Comparison of ENCODE assay signal across 8 mouse cellular contexts in the genomic region with DNA sequence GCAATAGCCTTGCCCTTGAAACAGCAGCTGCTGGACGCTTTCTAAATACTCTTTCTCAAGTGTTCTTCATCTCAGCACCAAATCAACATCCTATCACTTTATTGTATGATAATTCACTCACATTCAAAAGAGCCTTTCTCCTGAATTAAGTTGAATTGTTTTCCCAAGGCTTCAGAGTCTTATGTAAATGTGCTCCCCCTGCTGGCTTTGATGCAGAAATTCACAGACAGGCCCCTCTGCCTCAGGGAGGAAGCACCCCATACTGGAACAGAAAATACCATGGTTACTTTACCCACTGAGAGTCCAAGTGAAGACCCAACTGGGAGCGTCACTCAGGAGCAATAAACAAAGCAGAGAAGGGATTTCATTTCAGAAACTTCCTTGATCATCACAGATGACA. TPM values are rescaled to one million over a fixed set of nuclear protein-coding genes. Genes with fewer than 3 reads are reported as not detected.
DNase-seq lines count a peak whose midpoint lies in the region; ATAC-seq and TF ChIP-seq lines count a peak whose summit lies in the region.

No protein-coding gene starts in this region.

- H3K36me3 ChIP-seq in forebrain, embryonic 13.5 days (ENCODE audit: poor library complexity, severe bottlenecking) = peaks cover 83% of the 10 kb centered on the region
- H3K36me3 ChIP-seq in forebrain, embryonic 11.5 days (ENCODE audit: control insufficient read depth, insufficient read depth, low read length) = peaks cover 3% of the 10 kb centered on the region; the same call in 1 of the 2 replicates

- no peaks in the 10 kb centered on the region for H3K4me1 ChIP-seq in forebrain, embryonic 13.5 days
- H3K4me1 ChIP-seq in forebrain, embryonic 11.5 days (replicated peaks; ENCODE audit: control insufficient read depth, insufficient read depth, low read length) = no peaks in the 10 kb centered on the region
- no peaks in the 10 kb centered on the region for H3K4me1 ChIP-seq in cortical plate, adult 2 months (ENCODE audit: control insufficient read depth, insufficient read depth, low read length)

- no peak for TF ChIP-seq POLR2A in cortical plate, adult 2 months (IDR thresholded peaks at IDR 0.05; ENCODE audit: extremely low read depth, insufficient read depth, low read length)

- no peak overlapping the region for H3K9ac ChIP-seq in forebrain, embryonic 13.5 days
- H3K9ac ChIP-seq in forebrain, embryonic 11.5 days (ENCODE audit: low read length) = no peak overlapping the region

- intact Hi-C loops in left cerebral cortex, postnatal 36 days (cut with DNase I) = loop anchor here (2.0 to 5.0 kb wide), 2 partner anchors 34 to 344 kb away; no protein-coding TSS in a partner anchor

- 57% methylated on average over 2 of the region's 2 CpGs for WGBS in forebrain, embryonic 13.5 days
- WGBS in forebrain, embryonic 11.5 days = 54% methylated on average over 2 of the region's 2 CpGs

- H3K4me2 ChIP-seq in forebrain, embryonic 13.5 days = no peak overlapping the region
- H3K4me2 ChIP-seq in forebrain, embryonic 11.5 days (ENCODE audit: low read depth, low read length, severe bottlenecking) = no peak overlapping the region

- H3K4me3 ChIP-seq in forebrain, embryonic 13.5 days = no peak overlapping the region
- H3K4me3 ChIP-seq in forebrain, embryonic 11.5 days (ENCODE audit: low read depth, low read length) = no peak overlapping the region
- H3K4me3 ChIP-seq in cortical plate, adult 2 months (ENCODE audit: insufficient read depth, low read length) = no peak overlapping the region

- no peak for DNase-seq in forebrain, embryonic 11.5 days (ENCODE audit: low spot score)
- peak; percentile 21 to 39 for DNase-seq in left cerebral cortex, adult 18-20 months (ENCODE audit: low spot score in 2 of 2)
- DNase-seq in left cerebral cortex, postnatal 36 days (ENCODE audit: low spot score in 2 of 2) = no peak
- DNase-seq in MN1 (ENCODE audit: low spot score) = peak; percentile 63
- peak; percentile 64 for DNase-seq in lung, postnatal 10 days
- DNase-seq in thymus, postnatal 4 days = peak; percentile 34

- no peak for ATAC-seq in forebrain, embryonic 13.5 days
- ATAC-seq in forebrain, embryonic 11.5 days (replicated peaks; ENCODE audit: low FRiP score) = no peak

- peak overlapping the region; percentile 41; the same call in 1 of the 2 replicates for H3K27ac ChIP-seq in forebrain, embryonic 13.5 days
- no peak overlapping the region for H3K27ac ChIP-seq in forebrain, embryonic 11.5 days (ENCODE audit: low read depth, low read length)
- no peak overlapping the region for H3K27ac ChIP-seq in cortical plate, adult 2 months (ENCODE audit: insufficient read depth, low read length)

- H3K27me3 ChIP-seq in forebrain, embryonic 13.5 days = no peaks in the 10 kb centered on the region
- no peaks in the 10 kb centered on the region for H3K27me3 ChIP-seq in forebrain, embryonic 11.5 days (ENCODE audit: control insufficient read depth, insufficient read depth, low read length)

- TF ChIP-seq CTCF in cortical plate, adult 2 months (IDR thresholded peaks at IDR 0.05; ENCODE audit: extremely low read depth, insufficient read depth, low read length) = peak; percentile 59

- no peaks in the 10 kb centered on the region for H3K9me3 ChIP-seq in forebrain, embryonic 13.5 days (replicated peaks)
- H3K9me3 ChIP-seq in forebrain, embryonic 11.5 days (ENCODE audit: control insufficient read depth, low read length) = no peaks in the 10 kb centered on the region

RNA-seq across cellular contexts. Expression of gene Pex16, which starts 43.6 kb away (rescaled TPM):
- 33.8 and 33.9 TPM in 2 replicates for polyA plus RNA-seq in forebrain, embryonic 13.5 days (2015; fragmentation: Nextera tagmentation; extraction: Ambion mirVana)
- polyA plus RNA-seq in forebrain, embryonic 11.5 days (2014; fragmentation: Nextera tagmentation; extraction: Ambion mirVana) = 18.2 and 22.9 TPM in 2 replicates
- 10 to 100 TPM; 27.3 to 29.1 TPM for total RNA-seq in left cerebral cortex, adult 18-20 months (2021)
- 10 to 100 TPM; 33.4 to 34.1 TPM for total RNA-seq in left cerebral cortex, postnatal 36 days (2021)
- polyA plus RNA-seq in cortical plate, adult 2 months (2012; rRNA removed) = 45.5 and 50.3 TPM in 2 replicates

RNA-seq across cellular contexts. Expression of gene Large2, which starts 43.8 kb away (rescaled TPM):
- polyA plus RNA-seq in forebrain, embryonic 13.5 days (2015; fragmentation: Nextera tagmentation; extraction: Ambion mirVana) = 1.5 and 2.4 TPM in 2 replicates
- 16.1 and 16.4 TPM in 2 replicates for polyA plus RNA-seq in forebrain, embryonic 11.5 days (2014; fragmentation: Nextera tagmentation; extraction: Ambion mirVana)
- 1 to 10 TPM in 1 of 2 experiments, not detected in 1; 1.0 TPM for total RNA-seq in left cerebral cortex, adult 18-20 months (2021)
- total RNA-seq in left cerebral cortex, postnatal 36 days (2021) = under 1 TPM; 0.47 to 0.97 TPM
- polyA plus RNA-seq in cortical plate, adult 2 months (2012; rRNA removed) = 0.31 and 0.59 TPM in 2 replicates

RNA-seq across cellular contexts. Expression of gene 1700029I15Rik, which starts 51.5 kb away (rescaled TPM):
- 6.2 and 6.6 TPM in 2 replicates for polyA plus RNA-seq in forebrain, embryonic 13.5 days (2015; fragmentation: Nextera tagmentation; extraction: Ambion mirVana)
- polyA plus RNA-seq in forebrain, embryonic 11.5 days (2014; fragmentation: Nextera tagmentation; extraction: Ambion mirVana) = 2.3 and 3.6 TPM in 2 replicates
- total RNA-seq in left cerebral cortex, adult 18-20 months (2021) = 1 to 10 TPM; 3.8 to 5.9 TPM
- 1 to 10 TPM; 3.6 to 4.2 TPM for total RNA-seq in left cerebral cortex, postnatal 36 days (2021)
- polyA plus RNA-seq in cortical plate, adult 2 months (2012; rRNA removed) = 4.2 and 4.4 TPM in 2 replicates

Comparison
In these comparisons a context has a peak if more than half of its experiments do, and no peak if none do; other contexts are left out.
1. DNase-seq: peak in left cerebral cortex, adult 18-20 months (2 of 2), MN1 (single experiment), lung, postnatal 10 days (single experiment) and thymus, postnatal 4 days (single experiment); none in forebrain, embryonic 11.5 days (single experiment) and left cerebral cortex, postnatal 36 days (0 of 2).